Mouse (Mus musculus): Measurements from ENCODE around the gene Shroom3. TPM values are rescaled to one million over a fixed set of nuclear protein-coding genes. Genes with fewer than 3 reads are reported as not detected.

The Shroom3 gene
- polyA plus RNA-seq, 1 experiment, result 4.4 TPM

- H3K4me3 ChIP-seq (replicated peaks; ENCODE audit: insufficient read depth, low read depth, low read length), result no peak overlapping the region
- WGBS, result 88% methylated on average over 5 of the region's 5 CpGs
- no peak for DNase-seq
- H3K27me3 ChIP-seq (ENCODE audit: control insufficient read depth, insufficient read depth, low read length), result peaks cover 2% of the 10 kb centered on the region; the same call in 1 of the 2 replicates
- TF ChIP-seq POLR2A (IDR thresholded peaks at IDR 0.05; ENCODE audit: borderline replicate concordance, insufficient read depth, low read length) (no peak), CTCF (IDR thresholded peaks at IDR 0.05; ENCODE audit: borderline replicate concordance, insufficient read depth, low read depth, low read length) (no peak)
- no peak overlapping the region for H3K27ac ChIP-seq (ENCODE audit: insufficient read depth, low read length)
- H3K4me1 ChIP-seq (ENCODE audit: control insufficient read depth, insufficient read depth, low read length), result no peaks in the 10 kb centered on the region
These were observed 4.9 kb downstream of the Shroom3 start for GRCm38 (mm10) chr5:92688124-92688523.

GRCm38 (mm10) chr5:92688569-92688968 lies 5.3 kb downstream of the Shroom3 start:
- TF ChIP-seq POLR2A (IDR thresholded peaks at IDR 0.05; ENCODE audit: borderline replicate concordance, insufficient read depth, low read length), result no peak
- TF ChIP-seq CTCF (IDR thresholded peaks at IDR 0.05; ENCODE audit: borderline replicate concordance, insufficient read depth, low read depth, low read length), result no peak
- Histone ChIP-seq H3K27me3 (ENCODE audit: control insufficient read depth, insufficient read depth, low read length) (no peaks in the 10 kb centered on the region), H3K4me1 (ENCODE audit: control insufficient read depth, insufficient read depth, low read length) (no peaks in the 10 kb centered on the region), H3K4me3 (replicated peaks; ENCODE audit: insufficient read depth, low read depth, low read length) (no peak overlapping the region), H3K27ac (ENCODE audit: insufficient read depth, low read length) (no peak overlapping the region)
- no peak for DNase-seq
- 84% methylated on average over 9 of the region's 9 CpGs for WGBS

- DNase-seq, result no peak
- 50% methylated on average over 16 of the region's 16 CpGs for WGBS
- H3K4me1 ChIP-seq (ENCODE audit: control insufficient read depth, insufficient read depth, low read length), result no peaks in the 10 kb centered on the region
These were observed 9.2 kb downstream of the Shroom3 start for GRCm38 (mm10) chr5:92692206-92693007.

DNA sequence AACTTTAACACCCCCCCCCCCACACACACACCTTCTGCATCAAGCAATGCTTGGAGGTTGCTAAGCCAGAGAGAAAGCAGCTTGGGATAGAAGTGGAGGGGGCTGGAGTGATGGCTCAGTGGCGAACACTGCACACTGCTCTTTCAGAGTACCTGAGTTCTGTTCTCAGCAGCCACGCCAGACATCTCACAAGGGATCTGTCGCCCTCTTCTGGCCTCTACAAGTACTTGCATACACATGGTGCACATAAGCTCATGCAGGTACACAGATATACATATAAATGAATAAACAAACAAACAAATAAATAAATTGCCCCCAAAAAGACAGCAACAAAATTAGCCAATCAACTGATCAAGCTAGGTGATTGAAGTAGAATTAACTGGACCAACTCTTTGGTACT lies 10.5 kb downstream of the Shroom3 start:
- WGBS, result 89% methylated on average over 3 of the region's 3 CpGs
- H3K4me3 ChIP-seq (replicated peaks; ENCODE audit: insufficient read depth, low read depth, low read length), result no peak overlapping the region
- DNase-seq, result no peak
- H3K27ac ChIP-seq (ENCODE audit: insufficient read depth, low read length), result no peak overlapping the region
- no peak for TF ChIP-seq CTCF (IDR thresholded peaks at IDR 0.05; ENCODE audit: borderline replicate concordance, insufficient read depth, low read depth, low read length)
- TF ChIP-seq POLR2A (IDR thresholded peaks at IDR 0.05; ENCODE audit: borderline replicate concordance, insufficient read depth, low read length), result no peak
- no peaks in the 10 kb centered on the region for H3K4me1 ChIP-seq (ENCODE audit: control insufficient read depth, insufficient read depth, low read length)
- H3K27me3 ChIP-seq (ENCODE audit: control insufficient read depth, insufficient read depth, low read length), result no peaks in the 10 kb centered on the region

More at GRCm38 (mm10) chr5:92692206-92693007, 9.2 kb downstream of the Shroom3 start:
- no peak overlapping the region for H3K4me3 ChIP-seq (replicated peaks; ENCODE audit: insufficient read depth, low read depth, low read length)
- TF ChIP-seq CTCF (IDR thresholded peaks at IDR 0.05; ENCODE audit: borderline replicate concordance, insufficient read depth, low read depth, low read length) (no peak), POLR2A (IDR thresholded peaks at IDR 0.05; ENCODE audit: borderline replicate concordance, insufficient read depth, low read length) (no peak)
- no peak overlapping the region for H3K27ac ChIP-seq (ENCODE audit: insufficient read depth, low read length)
- H3K27me3 ChIP-seq (ENCODE audit: control insufficient read depth, insufficient read depth, low read length), result no peaks in the 10 kb centered on the region

GRCm38 (mm10) chr5:92694316-92694995 lies 11.2 kb downstream of the Shroom3 start:
- no peak overlapping the region for H3K4me3 ChIP-seq (replicated peaks; ENCODE audit: insufficient read depth, low read depth, low read length)
- TF ChIP-seq CTCF (IDR thresholded peaks at IDR 0.05; ENCODE audit: borderline replicate concordance, insufficient read depth, low read depth, low read length), result no peak
- no peak for TF ChIP-seq POLR2A (IDR thresholded peaks at IDR 0.05; ENCODE audit: borderline replicate concordance, insufficient read depth, low read length)
- no peaks in the 10 kb centered on the region for H3K27me3 ChIP-seq (ENCODE audit: control insufficient read depth, insufficient read depth, low read length)
- DNase-seq, result no peak
- WGBS, result 30% methylated on average over 10 of the region's 10 CpGs
- H3K4me1 ChIP-seq (ENCODE audit: control insufficient read depth, insufficient read depth, low read length), result no peaks in the 10 kb centered on the region
- no peak overlapping the region for H3K27ac ChIP-seq (ENCODE audit: insufficient read depth, low read length)

- H3K4me3 ChIP-seq (replicated peaks; ENCODE audit: insufficient read depth, low read depth, low read length), result no peak overlapping the region
- no peaks in the 10 kb centered on the region for H3K4me1 ChIP-seq (ENCODE audit: control insufficient read depth, insufficient read depth, low read length)
- no peak overlapping the region for H3K27ac ChIP-seq (ENCODE audit: insufficient read depth, low read length)
- H3K27me3 ChIP-seq (ENCODE audit: control insufficient read depth, insufficient read depth, low read length), result no peaks in the 10 kb centered on the region; the same call in 1 of the 2 replicates
- no peak for DNase-seq
- WGBS, result 10% methylated on average over 15 of the region's 15 CpGs
- no peak for TF ChIP-seq POLR2A (IDR thresholded peaks at IDR 0.05; ENCODE audit: borderline replicate concordance, insufficient read depth, low read length)
These were observed 15.0 kb downstream of the Shroom3 start for GRCm38 (mm10) chr5:92698131-92698836.

DNA sequence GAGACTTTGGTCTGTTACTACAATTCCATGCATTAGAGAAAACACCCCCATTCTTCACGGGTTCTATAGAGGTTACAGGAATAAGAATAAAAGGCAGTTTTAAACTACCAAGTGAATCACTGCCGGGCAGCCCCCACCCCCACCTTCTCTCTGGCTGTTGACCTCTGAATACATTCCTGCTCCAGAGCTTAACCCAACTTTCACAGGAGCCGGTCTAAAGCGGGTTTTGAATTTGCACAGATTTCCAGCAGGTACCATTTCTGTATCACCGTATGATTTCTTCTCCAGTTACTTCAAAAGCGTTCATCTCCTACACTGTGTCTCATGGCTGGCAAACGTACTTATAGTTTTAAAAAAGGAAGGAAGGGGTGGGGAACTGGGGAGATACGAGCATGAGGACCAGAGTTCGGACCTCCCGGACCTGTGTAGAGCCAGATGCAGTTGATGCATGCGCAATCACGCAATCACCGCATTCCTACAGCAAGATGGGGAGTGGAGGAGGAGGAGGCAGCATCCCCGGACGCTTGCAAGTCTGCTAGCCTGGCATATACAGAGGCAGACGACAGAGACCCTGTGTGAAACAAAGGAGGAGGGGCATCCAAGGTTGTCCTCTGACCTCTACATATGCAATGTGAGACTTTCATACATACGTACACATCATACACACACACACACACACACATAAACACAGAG lies 15.7 kb downstream of the Shroom3 start:
- no peaks in the 10 kb centered on the region for H3K4me1 ChIP-seq (ENCODE audit: control insufficient read depth, insufficient read depth, low read length)
- DNase-seq, result no peak
- H3K27ac ChIP-seq (ENCODE audit: insufficient read depth, low read length), result no peak overlapping the region
- WGBS, result 21% methylated on average over 17 of the region's 17 CpGs
- TF ChIP-seq POLR2A (IDR thresholded peaks at IDR 0.05; ENCODE audit: borderline replicate concordance, insufficient read depth, low read length) (no peak), CTCF (IDR thresholded peaks at IDR 0.05; ENCODE audit: borderline replicate concordance, insufficient read depth, low read depth, low read length) (no peak)
- no peaks in the 10 kb centered on the region; the same call in 1 of the 2 replicates for H3K27me3 ChIP-seq (ENCODE audit: control insufficient read depth, insufficient read depth, low read length)
- no peak overlapping the region for H3K4me3 ChIP-seq (replicated peaks; ENCODE audit: insufficient read depth, low read depth, low read length)

All from cerebellum, adult 2 months (tissue).